Mouse (Mus musculus) liver, postnatal 0 days (tissue): ENCODE results near the gene Capn7. TPM values are rescaled to one million over a fixed set of nuclear protein-coding genes. Genes with fewer than 3 reads are reported as not detected.
A peak's percentile ranks its signal among the peaks of the same experiment; 100 is the strongest.

Experiments
- ATAC-seq: fragments of 200-750 bp; cut with Nextera tagmentation; 2 replicates; pipeline ENCODE4 v1.8.0; 2017; ENCODE audit warnings: mild to moderate bottlenecking, moderate library complexity
- DNase-seq: peaks from one replicate; pipeline ENCODE4 v3.0.0-alpha.2; 2016
- H3K27ac ChIP-seq: fragments of 300-500 bp; sonication (generic); 2 replicates; pipeline ENCODE4 v1.5.1; 2014; ENCODE audit warnings: antibody characterized with exemption, moderate library complexity, mild to moderate bottlenecking, low read depth
- H3K27me3 ChIP-seq: fragments of 300-500 bp; sonication (generic); 2 replicates; pipeline ENCODE4 v1.6.1; 2014; ENCODE audit warnings: low read length, control low read depth, mixed read lengths; ENCODE audit not compliant: insufficient read depth
- H3K36me3 ChIP-seq: fragments of 300-500 bp; sonication (generic); replicated peaks from 2 replicates; pipeline ENCODE4 v1.6.1; 2014; ENCODE audit warnings: mild to moderate bottlenecking, control low read depth, low read length, moderate library complexity, mixed read lengths; ENCODE audit not compliant: insufficient read depth
- H3K4me1 ChIP-seq: fragments of 300-500 bp; sonication (generic); 2 replicates; pipeline ENCODE4 v1.6.1; 2014; ENCODE audit warnings: antibody characterized with exemption, mild to moderate bottlenecking, control low read depth; ENCODE audit not compliant: insufficient read depth
- H3K4me2 ChIP-seq: fragments of 300-500 bp; sonication (generic); 2 replicates; pipeline ENCODE4 v1.6.1; 2014; ENCODE audit warnings: low read depth, mild to moderate bottlenecking, low read length, moderate library complexity, mixed read lengths
- H3K4me3 ChIP-seq: fragments of 300-500 bp; sonication (generic); 2 replicates; pipeline ENCODE4 v1.5.1; 2014; ENCODE audit warnings: low read depth, low read length
- H3K9ac ChIP-seq: fragments of 300-500 bp; sonication (generic); replicated peaks from 2 replicates; pipeline ENCODE4 v1.6.1; 2014; ENCODE audit warnings: mild to moderate bottlenecking, moderate library complexity
- H3K9me3 ChIP-seq: fragments of 300-500 bp; sonication (generic); 2 replicates; pipeline ENCODE4 v1.6.1; 2016; ENCODE audit warnings: mild to moderate bottlenecking, control low read depth, low read length, mixed read lengths
- CTCF ChIP-seq: sonication (generic); IDR thresholded peaks from 2 replicates; pipeline ENCODE4 v1.5.1; 2016; ENCODE audit warnings: antibody characterized with exemption, low read depth
- EP300 ChIP-seq: IDR thresholded peaks from 2 replicates; pipeline ENCODE4 v1.6.1; 2016; ENCODE audit warnings: antibody characterized with exemption, low read depth, mild to moderate bottlenecking
- WGBS: fragments of 180-500 bp; shearing (Covaris S2); extraction: QIAGEN DNeasy Blood & Tissue Kit; methylation state at CpG from one replicate; pipeline ENCODE4 v1.1.7; 2014; ENCODE audit not compliant: insufficient replicate concordance; 5-methylcytosine and 5-hydroxymethylcytosine counted together
- polyA plus RNA-seq: library from polyadenylated mRNA; unstranded; fragments of >200 nt; fragmentation: Nextera tagmentation; extraction: Ambion mirVana; gene quantifications from 2 replicates; pipeline ENCODE4 v1.2.1, GENCODE M21; 2015

Gene Capn7
- polyA plus RNA-seq, 1 experiment from 2014 or later: 12.4 TPM

- no peak overlapping the region for H3K4me2 ChIP-seq
- no peaks in the 10 kb centered on the region for H3K27me3 ChIP-seq
- no peak overlapping the region for H3K4me3 ChIP-seq
- no peak for TF ChIP-seq CTCF
- TF ChIP-seq EP300: no peak
- peak overlapping the region; percentile 87 for H3K27ac ChIP-seq
- peaks cover 31% of the 10 kb centered on the region for H3K4me1 ChIP-seq
- no peak for DNase-seq
- no peaks in the 10 kb centered on the region for H3K9me3 ChIP-seq
- H3K9ac ChIP-seq: no peak overlapping the region
- H3K36me3 ChIP-seq: peaks cover 18% of the 10 kb centered on the region
- WGBS: 75% methylated on average over 12 of the region's 12 CpGs
- no peak for ATAC-seq
These were observed 60.9 kb downstream of the Capn7 start for GRCm38 (mm10) chr14:31397353-31397752.

GRCm38 (mm10) chr14:31397791-31398595, 61.6 kb downstream of the Capn7 start:
- TF ChIP-seq CTCF (no peak), EP300 (no peak)
- no peaks in the 10 kb centered on the region for H3K9me3 ChIP-seq
- H3K4me1 ChIP-seq: peaks cover 36% of the 10 kb centered on the region
- ATAC-seq (peak; percentile 59), DNase-seq (no peak)
- 70% methylated on average over 9 of the region's 9 CpGs for WGBS
- peaks cover 18% of the 10 kb centered on the region for H3K36me3 ChIP-seq
- peak overlapping the region; percentile 13; the same call in 1 of the 2 replicates for H3K4me2 ChIP-seq
- no peak overlapping the region for H3K4me3 ChIP-seq
- H3K27me3 ChIP-seq: no peaks in the 10 kb centered on the region
- H3K27ac ChIP-seq: peak overlapping the region; percentile 87
- H3K9ac ChIP-seq: no peak overlapping the region

GRCm38 (mm10) chr14:31398819-31399218, 62.4 kb downstream of the Capn7 start:
- H3K27ac ChIP-seq: 0 out of 2 replicates have a peak overlapping the region, but pooled peaks have one; percentile 87
- WGBS: 85% methylated on average over 11 of the region's 11 CpGs
- H3K4me1 ChIP-seq: peaks cover 42% of the 10 kb centered on the region
- no peak for ATAC-seq
- H3K36me3 ChIP-seq: peaks cover 18% of the 10 kb centered on the region
- H3K27me3 ChIP-seq: no peaks in the 10 kb centered on the region
- no peak overlapping the region for H3K4me2 ChIP-seq
- no peak overlapping the region for H3K9ac ChIP-seq
- no peak for TF ChIP-seq EP300
- TF ChIP-seq CTCF: no peak
- no peak for DNase-seq
- no peaks in the 10 kb centered on the region for H3K9me3 ChIP-seq
- no peak overlapping the region for H3K4me3 ChIP-seq

GRCm38 (mm10) chr14:31399271-31399670, 62.8 kb downstream of the Capn7 start:
- Histone ChIP-seq H3K27me3 (no peaks in the 10 kb centered on the region), H3K4me3 (no peak overlapping the region), H3K9ac (no peak overlapping the region), H3K9me3 (no peaks in the 10 kb centered on the region), H3K36me3 (peaks cover 18% of the 10 kb centered on the region), H3K4me1 (peaks cover 45% of the 10 kb centered on the region), H3K27ac (no peak overlapping the region), H3K4me2 (no peak overlapping the region)
- ATAC-seq (no peak), DNase-seq (no peak)
- 72% methylated on average over 3 of the region's 3 CpGs for WGBS
- TF ChIP-seq CTCF: no peak
- TF ChIP-seq EP300: no peak

GRCm38 (mm10) chr14:31400246-31400645, 63.8 kb downstream of the Capn7 start:
- H3K27me3 ChIP-seq: no peaks in the 10 kb centered on the region
- H3K4me1 ChIP-seq: peaks cover 54% of the 10 kb centered on the region
- TF ChIP-seq EP300: no peak
- no peak for TF ChIP-seq CTCF
- 0 out of 2 replicates have a peak overlapping the region, but pooled peaks have one; percentile 46 for H3K27ac ChIP-seq
- ATAC-seq (no peak), DNase-seq (no peak)
- H3K4me3 ChIP-seq: no peak overlapping the region
- peaks cover 22% of the 10 kb centered on the region for H3K36me3 ChIP-seq
- H3K9ac ChIP-seq: no peak overlapping the region
- no peaks in the 10 kb centered on the region for H3K9me3 ChIP-seq
- no peak overlapping the region for H3K4me2 ChIP-seq
- WGBS: 87% methylated on average over 7 of the region's 7 CpGs

GRCm38 (mm10) chr14:31400896-31401295, 64.5 kb downstream of the Capn7 start:
- DNase-seq (no peak), ATAC-seq (no peak)
- H3K4me2 ChIP-seq: no peak overlapping the region
- H3K4me1 ChIP-seq: peaks cover 54% of the 10 kb centered on the region
- no peaks in the 10 kb centered on the region for H3K27me3 ChIP-seq
- H3K36me3 ChIP-seq: peaks cover 19% of the 10 kb centered on the region
- H3K27ac ChIP-seq: peak overlapping the region; percentile 46; the same call in 1 of the 2 replicates
- WGBS: 60% methylated on average over 11 of the region's 11 CpGs
- no peak overlapping the region for H3K4me3 ChIP-seq
- peak overlapping the region; percentile 23; the same call in 1 of the 2 replicates for H3K9ac ChIP-seq
- TF ChIP-seq EP300 (no peak), CTCF (no peak)
- H3K9me3 ChIP-seq: no peaks in the 10 kb centered on the region
